Mouse (Mus musculus): Measurements from ENCODE around the gene Gtf2f2. TPM values are rescaled to one million over a fixed set of nuclear protein-coding genes. Genes with fewer than 3 reads are reported as not detected.
"Not testable (repeated sequence)": the region's sequence is repeated elsewhere in the genome, so short reads cannot be mapped to it uniquely, and the experiment has no call there.

The Gtf2f2 gene
- total RNA-seq, 2 experiments from 2014 or later = 13.4 to 13.5 TPM

DNA sequence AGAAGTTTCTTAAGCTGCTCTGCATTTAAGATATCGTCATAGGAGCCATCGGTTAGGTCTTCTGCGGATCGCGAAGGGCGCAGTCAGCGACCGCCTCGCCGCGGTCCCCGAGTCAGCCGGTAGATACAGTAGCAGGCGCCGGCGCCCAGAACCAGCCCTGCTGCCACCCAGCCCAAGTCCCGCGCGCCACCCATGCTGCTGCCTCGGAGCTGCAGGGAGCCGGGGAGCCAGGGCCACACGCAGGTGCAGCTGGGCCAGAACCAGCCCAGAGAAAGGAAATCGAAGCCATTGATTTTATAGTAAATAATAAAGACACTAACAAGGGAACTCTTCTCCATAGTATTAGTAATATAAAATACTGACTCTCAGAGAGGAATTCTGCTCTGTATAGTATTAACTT, 79.4 kb downstream of the Gtf2f2 start:
- intact Hi-C loops (cut with DNase I) = no loop called here
- no peak for DNase-seq (ENCODE audit: low spot score)

DNA sequence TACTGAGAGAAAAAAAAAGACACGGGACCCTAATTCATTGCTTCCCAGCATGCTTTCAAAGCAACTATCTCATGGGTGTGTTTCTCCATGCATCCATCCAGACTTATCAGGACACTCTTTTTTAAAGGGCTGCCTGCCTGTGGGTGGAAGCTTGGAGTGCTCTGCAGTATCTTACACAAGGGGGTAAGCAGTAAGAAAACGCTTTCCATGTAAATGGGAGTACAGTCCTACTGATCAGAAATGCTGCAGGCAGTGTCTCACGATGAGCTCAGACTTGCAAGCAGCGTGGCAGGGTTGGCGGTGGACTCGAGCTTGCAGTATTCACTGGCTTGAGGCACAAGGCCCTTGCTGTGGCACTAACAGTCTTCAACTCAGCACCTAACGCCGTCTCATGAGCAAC, 81.0 kb downstream of the Gtf2f2 start:
- intact Hi-C loops (cut with DNase I); DNase-seq (ENCODE audit: low spot score): not testable (repeated sequence)

- no peak for DNase-seq (ENCODE audit: low spot score)
- intact Hi-C loops (cut with DNase I) = no loop called here
Measured at GRCm38 (mm10) chr14:75923314-75924052, 87.2 kb downstream of the Gtf2f2 start.

GRCm38 (mm10) chr14:75912665-75913064, 98.0 kb downstream of the Gtf2f2 start:
- DNase-seq (ENCODE audit: low spot score) = no peak
- intact Hi-C loops (cut with DNase I) = no loop called here

GRCm38 (mm10) chr14:75911968-75912367, 98.7 kb downstream of the Gtf2f2 start:
- intact Hi-C loops (cut with DNase I) = no loop called here
- DNase-seq (ENCODE audit: low spot score) = no peak

DNA sequence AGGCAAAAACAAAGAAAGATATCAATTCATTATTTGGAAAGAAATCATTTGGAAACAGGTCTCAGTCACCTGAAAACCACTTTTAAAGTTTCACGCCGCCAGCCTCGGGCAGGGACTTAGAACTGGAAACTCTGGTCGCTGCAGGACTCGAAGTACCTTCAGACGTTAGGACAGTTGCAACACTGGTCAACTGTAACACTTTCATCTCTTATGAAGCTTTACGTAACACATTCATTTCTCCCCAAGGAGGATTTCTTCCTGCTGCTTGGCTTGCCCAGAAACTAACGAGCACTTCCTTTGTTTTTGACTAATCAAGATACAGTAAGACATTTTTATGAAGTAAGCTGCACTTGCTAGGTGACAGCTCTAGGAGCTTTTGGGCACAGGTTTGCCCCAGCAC, 103.7 kb downstream of the Gtf2f2 start:
- intact Hi-C loops (cut with DNase I) = no loop called here
- no peak for DNase-seq (ENCODE audit: low spot score)

DNA sequence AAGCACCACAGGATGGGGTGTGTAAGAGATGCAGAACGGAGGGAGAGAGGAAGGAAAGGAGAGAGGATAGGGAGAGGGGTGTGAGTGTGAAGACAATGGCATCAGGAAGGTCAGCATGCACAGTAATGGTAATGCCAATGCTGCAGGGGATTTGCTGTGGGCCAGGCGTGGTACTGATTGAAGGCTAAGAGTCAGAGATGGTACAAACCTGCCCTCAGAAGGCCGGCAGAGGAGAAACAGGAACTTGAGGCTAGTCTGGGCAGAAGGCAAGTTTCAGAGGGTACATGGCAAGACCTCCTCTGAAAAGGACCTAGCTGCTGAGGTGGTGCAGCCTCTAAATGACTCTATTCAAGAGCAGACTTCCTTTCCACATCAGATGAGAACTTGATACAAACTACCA, 105.7 kb downstream of the Gtf2f2 start:
- DNase-seq (ENCODE audit: low spot score) = no peak
- intact Hi-C loops (cut with DNase I) = no loop called here

DNA sequence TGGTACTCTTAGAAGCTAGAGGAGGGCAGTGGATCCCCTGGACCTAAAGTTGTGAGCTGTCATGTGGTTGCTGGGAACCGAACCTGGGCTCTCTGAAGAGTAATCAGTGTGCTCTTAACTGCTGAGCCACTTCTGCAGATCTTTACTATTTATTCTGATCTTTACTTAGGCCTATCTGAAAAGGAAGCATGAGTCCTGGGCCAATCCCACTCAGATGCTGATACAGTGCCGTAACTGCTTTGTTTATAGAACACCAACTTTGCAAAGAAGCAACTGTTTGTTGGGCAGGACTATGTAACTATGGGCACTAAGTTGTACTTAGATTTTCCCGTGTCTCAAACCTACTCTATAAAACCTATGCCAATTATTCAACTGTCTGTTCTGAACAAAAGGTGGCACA, 107.5 kb downstream of the Gtf2f2 start:
- intact Hi-C loops (cut with DNase I) = no loop called here

DNA sequence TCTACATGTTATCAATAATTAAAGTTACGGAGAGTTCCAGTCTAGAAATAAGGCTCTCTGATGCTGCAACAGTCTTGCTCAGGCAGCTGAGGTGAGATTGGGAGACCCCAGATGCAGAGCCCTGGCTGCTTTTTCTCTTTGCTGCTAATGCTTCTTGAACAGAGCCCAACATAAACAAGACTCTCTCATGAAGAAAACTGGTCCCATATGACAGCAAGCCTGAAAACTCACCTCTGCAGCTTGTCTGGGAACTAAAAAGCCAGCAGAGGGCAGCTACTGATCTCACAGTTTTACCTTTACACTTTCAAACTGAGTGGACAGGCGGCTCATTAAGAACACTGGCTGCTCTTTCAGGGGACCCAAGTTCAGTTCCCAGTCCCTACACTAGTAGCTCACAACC, 108.7 kb downstream of the Gtf2f2 start:
- intact Hi-C loops (cut with DNase I) = no loop called here
- no peak for DNase-seq (ENCODE audit: low spot score)

More for the DNA sequence above, 107.5 kb downstream of the Gtf2f2 start:
- DNase-seq (ENCODE audit: low spot score) = no peak

- no peak for DNase-seq (ENCODE audit: low spot score)
- intact Hi-C loops (cut with DNase I) = no loop called here
Measured at GRCm38 (mm10) chr14:75900793-75901499, 109.7 kb downstream of the Gtf2f2 start.

GRCm38 (mm10) chr14:75899566-75899965, 111.1 kb downstream of the Gtf2f2 start:
- intact Hi-C loops (cut with DNase I) = loop anchor here (1.0 kb wide), 1 partner anchor 178 kb away; no protein-coding TSS in a partner anchor
- DNase-seq (ENCODE audit: low spot score) = peak; percentile 35

- no peak for DNase-seq (ENCODE audit: low spot score)
- intact Hi-C loops (cut with DNase I) = no loop called here
Measured at GRCm38 (mm10) chr14:75892118-75892517, 118.5 kb downstream of the Gtf2f2 start.

DNA sequence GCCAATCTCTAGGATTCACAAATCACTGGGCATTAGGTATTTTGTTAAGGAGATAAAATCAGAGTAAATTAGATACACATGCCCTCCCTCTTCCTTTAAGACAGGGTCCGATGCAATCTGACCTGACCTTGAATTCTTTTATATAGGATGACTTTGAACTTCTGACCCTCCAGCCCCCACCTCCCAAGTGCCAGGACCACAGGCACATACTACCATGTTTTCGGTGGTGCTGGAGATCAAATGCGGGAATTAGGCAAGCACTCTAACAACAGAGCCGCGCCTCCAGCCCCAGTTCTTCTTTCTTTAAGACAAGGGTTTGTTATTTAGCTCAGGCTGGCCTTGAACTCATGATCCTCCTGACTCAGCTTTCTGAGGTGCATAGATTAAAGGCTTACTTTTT, 126.8 kb downstream of the Gtf2f2 start:
- intact Hi-C loops (cut with DNase I) = no loop called here

DNA sequence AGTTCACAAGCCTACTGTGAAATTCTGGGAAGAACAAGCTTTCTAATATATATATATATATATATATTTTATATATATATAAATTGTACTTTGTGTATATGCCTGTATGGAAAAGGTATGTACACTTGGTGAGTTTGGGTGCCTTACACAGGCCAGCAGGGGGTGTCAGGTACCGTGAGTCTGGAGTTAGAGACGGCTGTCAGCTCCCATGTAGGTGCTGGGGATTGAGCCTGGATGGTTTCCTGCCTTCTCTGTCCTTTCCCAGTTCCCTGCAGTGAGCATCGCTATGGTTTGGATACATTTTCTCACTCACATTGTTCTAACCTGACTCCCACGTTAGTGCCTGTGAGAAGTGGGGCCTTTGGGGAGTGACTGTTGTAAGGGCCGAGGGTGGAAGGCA, 127.3 kb downstream of the Gtf2f2 start:
- intact Hi-C loops (cut with DNase I) = no loop called here
- DNase-seq (ENCODE audit: low spot score) = no peak

More for the DNA sequence above, 126.8 kb downstream of the Gtf2f2 start:
- DNase-seq (ENCODE audit: low spot score) = no peak

- DNase-seq (ENCODE audit: low spot score) = no peak
- intact Hi-C loops (cut with DNase I) = no loop called here
Measured at GRCm38 (mm10) chr14:75881856-75882255, 128.8 kb downstream of the Gtf2f2 start.

GRCm38 (mm10) chr14:75878980-75879379, 131.7 kb downstream of the Gtf2f2 start:
- intact Hi-C loops (cut with DNase I) = loop anchor here (10.0 kb wide), 1 partner anchor 596 kb away; no protein-coding TSS in a partner anchor
- no peak for DNase-seq (ENCODE audit: low spot score)

GRCm38 (mm10) chr14:75877297-75877696, 133.4 kb downstream of the Gtf2f2 start:
- no peak for DNase-seq (ENCODE audit: low spot score)
- intact Hi-C loops (cut with DNase I) = loop anchor here (10.0 kb wide), 1 partner anchor 598 kb away; no protein-coding TSS in a partner anchor

GRCm38 (mm10) chr14:75876320-75877043, 134.2 kb downstream of the Gtf2f2 start:
- intact Hi-C loops (cut with DNase I) = loop anchor here (1.0 to 10.0 kb wide), 2 partner anchors 201 to 598 kb away; no protein-coding TSS in a partner anchor
- peak; percentile 39 for DNase-seq (ENCODE audit: low spot score)

- no peak for DNase-seq (ENCODE audit: low spot score)
- intact Hi-C loops (cut with DNase I) = loop anchor here (10.0 kb wide), 1 partner anchor 601 kb away; no protein-coding TSS in a partner anchor
Measured at GRCm38 (mm10) chr14:75873612-75874011, 137.1 kb downstream of the Gtf2f2 start.

- intact Hi-C loops (cut with DNase I) = loop anchor here (2.0 to 10.0 kb wide), 2 partner anchors 25 to 603 kb away; no protein-coding TSS in a partner anchor
Measured at GRCm38 (mm10) chr14:75871750-75872149, 138.9 kb downstream of the Gtf2f2 start.

More at GRCm38 (mm10) chr14:75871750-75872149, 138.9 kb downstream of the Gtf2f2 start:
- DNase-seq (ENCODE audit: low spot score) = no peak

Data from heart, postnatal 25 days (tissue).